Mouse (Mus musculus) sigmoid colon, adult 10 weeks (tissue): Measurements from ENCODE around the gene Usp42. TPM values are rescaled to one million over a fixed set of nuclear protein-coding genes. Genes with fewer than 3 reads are reported as not detected.

Experiments
- polyA plus RNA-seq: library from polyadenylated mRNA; stranded (reverse); fragments of 350-450 nt; fragmentation: Illumina TruSeq; extraction: RNeasy Lipid Tissue Mini Kit (QIAGEN cat#74804); gene quantifications from one replicate; pipeline ENCODE4 v1.2.3, GENCODE M21; 2014; ENCODE audit warnings: low read depth, low replicate concordance

The Usp42 gene
- polyA plus RNA-seq: 14.3 TPM

GRCm38 (mm10) chr5:143732180-143732891, at the start of gene Usp42:
Gene Usp42, minus strand, starts transcription at chr5:143732280.

Other genes with a start within 250 kb of the Usp42 start
- gene Rac1, start 204.2 kb downstream of the Usp42 start, polyA plus RNA-seq: 578 TPM
- 47.6 TPM for gene Cyth3, start 109.8 kb downstream of the Usp42 start, polyA plus RNA-seq
- gene Eif2ak1, start 85.5 kb upstream of the Usp42 start, polyA plus RNA-seq: 51.8 TPM
- gene Ankrd61, start 165.4 kb upstream of the Usp42 start, polyA plus RNA-seq: not detected
- 7.0 TPM for gene Aimp2, start 177.6 kb upstream of the Usp42 start, polyA plus RNA-seq
- 12.6 TPM for gene Pms2, start 177.7 kb upstream of the Usp42 start, polyA plus RNA-seq
- 1.3 TPM for gene Gm42421, start 195.9 kb upstream of the Usp42 start, polyA plus RNA-seq
- 0.35 TPM for gene Rsph10b, start 200.8 kb upstream of the Usp42 start, polyA plus RNA-seq